Mouse (Mus musculus): Measurements from ENCODE around the gene 1700020D05Rik.

1700020D05Rik gene

GRCm38 (mm10) chr19:5456922-5457745 is 46.5 kb downstream of the 1700020D05Rik start:
- Histone ChIP-seq H3K27me3 (ENCODE audit: insufficient read depth, low read length) (peaks cover 15% of the 10 kb centered on the region), H3K4me1 (replicated peaks; ENCODE audit: low read depth, low read length) (peaks cover 59% of the 10 kb centered on the region), H3K36me3 (ENCODE audit: insufficient read depth, low read length) (peaks cover 37% of the 10 kb centered on the region), H3K4me3 (replicated peaks; ENCODE audit: low read length) (peak overlapping the region; percentile 95), H3K9me3 (ENCODE audit: low read length) (no peaks in the 10 kb centered on the region)
- TF ChIP-seq POU5F1 (IDR thresholded peaks at IDR 0.05; ENCODE audit: borderline replicate concordance, low read length) (no peak), CTCF (conservative IDR thresholded peaks at IDR 0.05; ENCODE audit: low read length) (no peak), NANOG (IDR thresholded peaks at IDR 0.05; ENCODE audit: borderline replicate concordance, low read length) (no peak)

- H3K9me3 ChIP-seq (ENCODE audit: low read length) = no peaks in the 10 kb centered on the region
- peaks cover 18% of the 10 kb centered on the region for H3K27me3 ChIP-seq (ENCODE audit: insufficient read depth, low read length)
- H3K4me3 ChIP-seq (replicated peaks; ENCODE audit: low read length) = peak overlapping the region; percentile 95
- peaks cover 60% of the 10 kb centered on the region for H3K4me1 ChIP-seq (replicated peaks; ENCODE audit: low read depth, low read length)
- TF ChIP-seq POU5F1 (IDR thresholded peaks at IDR 0.05; ENCODE audit: borderline replicate concordance, low read length) (no peak), NANOG (IDR thresholded peaks at IDR 0.05; ENCODE audit: borderline replicate concordance, low read length) (no peak), CTCF (conservative IDR thresholded peaks at IDR 0.05; ENCODE audit: low read length) (no peak)
- H3K36me3 ChIP-seq (ENCODE audit: insufficient read depth, low read length) = peaks cover 34% of the 10 kb centered on the region
These were observed 47.2 kb downstream of the 1700020D05Rik start for GRCm38 (mm10) chr19:5456241-5456921.

- TF ChIP-seq POU5F1 (IDR thresholded peaks at IDR 0.05; ENCODE audit: borderline replicate concordance, low read length) (no peak), CTCF (conservative IDR thresholded peaks at IDR 0.05; ENCODE audit: low read length) (no peak), NANOG (IDR thresholded peaks at IDR 0.05; ENCODE audit: borderline replicate concordance, low read length) (no peak)
- Histone ChIP-seq H3K9me3 (ENCODE audit: low read length) (no peaks in the 10 kb centered on the region), H3K4me1 (replicated peaks; ENCODE audit: low read depth, low read length) (peaks cover 54% of the 10 kb centered on the region)
These were observed 48.0 kb downstream of the 1700020D05Rik start for GRCm38 (mm10) chr19:5455568-5455967.

GRCm38 (mm10) chr19:5455037-5455436 is 48.5 kb downstream of the 1700020D05Rik start:
- Histone ChIP-seq H3K4me3 (replicated peaks; ENCODE audit: low read length) (peak overlapping the region; percentile 95), H3K27me3 (ENCODE audit: insufficient read depth, low read length) (peaks cover 31% of the 10 kb centered on the region), H3K9me3 (ENCODE audit: low read length) (no peaks in the 10 kb centered on the region), H3K4me1 (replicated peaks; ENCODE audit: low read depth, low read length) (peaks cover 52% of the 10 kb centered on the region), H3K36me3 (ENCODE audit: insufficient read depth, low read length) (peaks cover 33% of the 10 kb centered on the region)
- no peak for TF ChIP-seq NANOG (IDR thresholded peaks at IDR 0.05; ENCODE audit: borderline replicate concordance, low read length)
- no peak for TF ChIP-seq CTCF (conservative IDR thresholded peaks at IDR 0.05; ENCODE audit: low read length)
- no peak for TF ChIP-seq POU5F1 (IDR thresholded peaks at IDR 0.05; ENCODE audit: borderline replicate concordance, low read length)

More at GRCm38 (mm10) chr19:5455568-5455967, 48.0 kb downstream of the 1700020D05Rik start:
- peak overlapping the region; percentile 95 for H3K4me3 ChIP-seq (replicated peaks; ENCODE audit: low read length)
- peaks cover 25% of the 10 kb centered on the region for H3K27me3 ChIP-seq (ENCODE audit: insufficient read depth, low read length)
- peaks cover 33% of the 10 kb centered on the region for H3K36me3 ChIP-seq (ENCODE audit: insufficient read depth, low read length)
